Mouse (Mus musculus) small intestine, adult 2 months (tissue): ENCODE results near the gene Bub1b. TPM values are rescaled to one million over a fixed set of nuclear protein-coding genes. Genes with fewer than 3 reads are reported as not detected.

ENCODE experiments used
- H3K27ac ChIP-seq: fragments of 200-500 bp; 2 replicates; pipeline ENCODE4 v1.5.1; 2012; ENCODE audit warnings: low read depth, low read length, control low read depth, inconsistent platforms; ENCODE audit not compliant: insufficient read depth
- H3K27me3 ChIP-seq: fragments of 200-500 bp; 2 replicates; pipeline ENCODE4 v1.6.1; 2012; ENCODE audit warnings: mild to moderate bottlenecking, moderate library complexity, low read length, inconsistent platforms; ENCODE audit not compliant: control insufficient read depth, insufficient read depth
- H3K36me3 ChIP-seq: fragments of 200-500 bp; 2 replicates; pipeline ENCODE4 v1.6.1; 2012; ENCODE audit warnings: mild to moderate bottlenecking, low read length, control low read depth, inconsistent platforms; ENCODE audit not compliant: control insufficient read depth, insufficient read depth
- H3K4me1 ChIP-seq: fragments of 200-500 bp; 2 replicates; pipeline ENCODE4 v1.6.1; 2012; ENCODE audit warnings: low read length, inconsistent platforms, mixed read lengths; ENCODE audit not compliant: control insufficient read depth, insufficient read depth, insufficient read length
- H3K4me3 ChIP-seq: fragments of 200-500 bp; 2 replicates; pipeline ENCODE4 v1.5.1; 2012; ENCODE audit warnings: low read depth, mild to moderate bottlenecking, control low read depth, inconsistent platforms, low read length, moderate library complexity
- CTCF ChIP-seq: fragments of 200-500 bp; IDR thresholded peaks from 2 replicates; pipeline ENCODE4 v1.5.1; 2012; ENCODE audit warnings: low read depth, mild to moderate bottlenecking, control low read depth, inconsistent platforms, low read length, moderate library complexity, mixed read lengths; ENCODE audit not compliant: insufficient replicate concordance, insufficient read length; ENCODE audit errors: extremely low read depth
- POLR2A ChIP-seq: fragments of 200-500 bp; IDR thresholded peaks from 2 replicates; pipeline ENCODE4 v1.6.1; 2012; ENCODE audit warnings: low read depth, mild to moderate bottlenecking, control low read depth, inconsistent platforms, low read length, moderate library complexity
- WGBS: fragments of 180-500 bp; shearing (Covaris S2); methylation state at CpG from one replicate; pipeline ENCODE4 v1.1.7; 2018; 5-methylcytosine and 5-hydroxymethylcytosine counted together
- polyA plus RNA-seq: library from polyadenylated mRNA; depleted of rRNA; stranded (reverse); fragments of >200 nt; gene quantifications from 2 replicates; pipeline ENCODE4 v1.2.3, GENCODE M21; 2012

Bub1b gene
- polyA plus RNA-seq, 1 experiment, result 4.1 TPM

GRCm38 (mm10) chr2:118676839-118677741, 79.1 kb downstream of the Bub1b start:
- 1% methylated on average over 89 of the region's 89 CpGs for WGBS
- Histone ChIP-seq H3K27me3 (peaks cover 8% of the 10 kb centered on the region), H3K36me3 (no peaks in the 10 kb centered on the region), H3K27ac (no peak overlapping the region), H3K4me3 (peak overlapping the region; percentile 59), H3K4me1 (peaks cover 15% of the 10 kb centered on the region)
- TF ChIP-seq POLR2A, result no peak
- TF ChIP-seq CTCF, result no peak

- Histone ChIP-seq H3K36me3 (no peaks in the 10 kb centered on the region), H3K4me1 (peaks cover 9% of the 10 kb centered on the region), H3K27ac (no peak overlapping the region), H3K27me3 (peaks cover 8% of the 10 kb centered on the region), H3K4me3 (peak overlapping the region; percentile 59)
- WGBS, result 11% methylated on average over 4 of the region's 4 CpGs
- TF ChIP-seq CTCF, result no peak
- TF ChIP-seq POLR2A, result no peak
Measured at GRCm38 (mm10) chr2:118677817-118678216, 79.8 kb downstream of the Bub1b start.

DNA sequence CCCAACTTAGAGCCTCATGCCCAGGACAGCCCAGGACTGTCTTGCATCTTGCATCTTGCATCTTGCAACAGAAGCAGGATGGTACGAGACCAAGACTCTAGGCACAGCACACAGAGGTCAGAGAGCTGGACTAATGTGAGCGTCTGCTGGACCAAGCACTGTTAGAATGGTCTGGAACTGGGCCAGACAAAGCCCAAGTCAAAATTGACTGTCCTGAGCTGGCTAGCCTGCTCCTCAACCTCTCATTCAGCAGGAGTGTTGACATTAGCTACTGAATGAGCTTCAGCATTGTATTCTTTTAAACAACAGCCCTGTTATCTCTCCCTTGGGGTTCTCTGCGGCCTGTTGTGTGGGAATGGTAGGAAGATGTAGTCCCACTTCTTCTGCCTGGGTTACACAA, 81.6 kb downstream of the Bub1b start:
- H3K27ac ChIP-seq, result no peak overlapping the region
- WGBS, result 90% methylated on average over 3 of the region's 3 CpGs
- peaks cover 9% of the 10 kb centered on the region for H3K4me1 ChIP-seq
- no peak overlapping the region for H3K4me3 ChIP-seq
- TF ChIP-seq POLR2A (no peak), CTCF (no peak)
- peaks cover 8% of the 10 kb centered on the region for H3K27me3 ChIP-seq
- H3K36me3 ChIP-seq, result no peaks in the 10 kb centered on the region

GRCm38 (mm10) chr2:118680926-118681325, 82.9 kb downstream of the Bub1b start:
- Histone ChIP-seq H3K36me3 (no peaks in the 10 kb centered on the region), H3K4me3 (no peak overlapping the region), H3K27ac (no peak overlapping the region), H3K4me1 (peaks cover 9% of the 10 kb centered on the region), H3K27me3 (peaks cover 8% of the 10 kb centered on the region)
- 94% methylated on average over 6 of the region's 6 CpGs for WGBS
- TF ChIP-seq POLR2A (no peak), CTCF (no peak)

GRCm38 (mm10) chr2:118682544-118683260, 84.7 kb downstream of the Bub1b start:
- no peak overlapping the region for H3K4me3 ChIP-seq
- no peaks in the 10 kb centered on the region for H3K36me3 ChIP-seq
- peaks cover under 1% of the 10 kb centered on the region; the same call in 1 of the 2 replicates for H3K4me1 ChIP-seq
- H3K27ac ChIP-seq, result no peak overlapping the region
- H3K27me3 ChIP-seq, result no peaks in the 10 kb centered on the region
- 80% methylated on average over 8 of the region's 8 CpGs for WGBS
- TF ChIP-seq CTCF (no peak), POLR2A (no peak)

GRCm38 (mm10) chr2:118685088-118685487, 87.1 kb downstream of the Bub1b start:
- WGBS, result 83% methylated on average over 4 of the region's 4 CpGs
- Histone ChIP-seq H3K27me3 (no peaks in the 10 kb centered on the region), H3K36me3 (no peaks in the 10 kb centered on the region), H3K4me1 (no peaks in the 10 kb centered on the region), H3K27ac (no peak overlapping the region), H3K4me3 (no peak overlapping the region)
- TF ChIP-seq CTCF, result no peak
- no peak for TF ChIP-seq POLR2A

- WGBS, result 69% methylated on average over 8 of the region's 8 CpGs
- Histone ChIP-seq H3K36me3 (no peaks in the 10 kb centered on the region), H3K4me3 (no peak overlapping the region), H3K27ac (no peak overlapping the region), H3K4me1 (no peaks in the 10 kb centered on the region), H3K27me3 (no peaks in the 10 kb centered on the region)
- TF ChIP-seq POLR2A, result no peak
- TF ChIP-seq CTCF, result no peak
Measured at GRCm38 (mm10) chr2:118686693-118687092, 88.7 kb downstream of the Bub1b start.
